Mouse (Mus musculus) lung, postnatal 10 days (tissue): ENCODE measurements around the gene Cd2.

Source experiments
- DNase-seq: peaks from one replicate; pipeline ENCODE4 v3.0.0; 2021

Gene Cd2

GRCm38 (mm10) chr3:101292611-101293010 lies 4.9 kb upstream of the Cd2 start:
- DNase-seq: no peak

- DNase-seq: no peak
Observed at GRCm38 (mm10) chr3:101290587-101291520, 3.1 kb upstream of the Cd2 start.

- no peak for DNase-seq
Observed at GRCm38 (mm10) chr3:101290036-101290435, 2.3 kb upstream of the Cd2 start.

GRCm38 (mm10) chr3:101289406-101289805 lies 1.7 kb upstream of the Cd2 start:
- no peak for DNase-seq

- DNase-seq: no peak
Observed at GRCm38 (mm10) chr3:101286336-101287325, 1.1 kb downstream of the Cd2 start.

GRCm38 (mm10) chr3:101285851-101286250 lies 1.9 kb downstream of the Cd2 start:
- no peak for DNase-seq

- no peak for DNase-seq
Observed at GRCm38 (mm10) chr3:101285021-101285615, 2.6 kb downstream of the Cd2 start.

GRCm38 (mm10) chr3:101283869-101284706 lies 3.7 kb downstream of the Cd2 start:
- DNase-seq: no peak

GRCm38 (mm10) chr3:101283441-101283840 lies 4.3 kb downstream of the Cd2 start:
- DNase-seq: no peak

- DNase-seq: no peak
Observed at GRCm38 (mm10) chr3:101282556-101283180, 5.1 kb downstream of the Cd2 start.

GRCm38 (mm10) chr3:101281841-101282240 lies 5.9 kb downstream of the Cd2 start:
- DNase-seq: no peak

GRCm38 (mm10) chr3:101280348-101281311 lies 7.1 kb downstream of the Cd2 start:
- DNase-seq: peak; percentile 92

GRCm38 (mm10) chr3:101279561-101279960 lies 8.2 kb downstream of the Cd2 start:
- DNase-seq: no peak

GRCm38 (mm10) chr3:101278396-101278795 lies 9.3 kb downstream of the Cd2 start:
- no peak for DNase-seq

GRCm38 (mm10) chr3:101277830-101278229 lies 9.9 kb downstream of the Cd2 start:
- DNase-seq: no peak

- DNase-seq: no peak
Observed at GRCm38 (mm10) chr3:101276501-101277320, 11.0 kb downstream of the Cd2 start.

- DNase-seq: no peak
Observed at GRCm38 (mm10) chr3:101275636-101276300, 12.0 kb downstream of the Cd2 start.

GRCm38 (mm10) chr3:101274794-101275193 lies 12.9 kb downstream of the Cd2 start:
- DNase-seq: no peak
